Mouse (Mus musculus) adrenal gland, postnatal 25 days (tissue): Measurements from ENCODE around the gene Slc24a2. TPM values are rescaled to one million over a fixed set of nuclear protein-coding genes. Genes with fewer than 3 reads are reported as not detected.

Source experiments
- DNase-seq: peaks from one replicate; pipeline ENCODE4 v3.0.0; 2021; ENCODE audit warnings: mixed read lengths
- long read RNA-seq: library from polyadenylated mRNA; stranded (forward); transcript quantifications from one replicate; pipeline ENCODE4 v2.0.0, GENCODE M21; 2021
- total RNA-seq: library from RNA; stranded (reverse); gene quantifications from 2 replicates; pipeline ENCODE4 v1.2.3, GENCODE M21; 2021

Slc24a2 gene
- 7.4 and 17.3 TPM in 2 replicates for total RNA-seq
- long read RNA-seq, partial matches to known transcripts: 0 of 4 reads
- long read RNA-seq, other reads (novel, unspliced or antisense): 4 of 4 reads

GRCm38 (mm10) chr4:87229960-87230551, at the start of gene Slc24a2:
TSS of gene Slc24a2 (minus strand) at chr4:87230477.
- DNase-seq: peak; percentile 67

GRCm38 (mm10) chr4:87274825-87275224, 44.5 kb upstream of the Slc24a2 start:
- DNase-seq: no peak

- no peak for DNase-seq
These were observed 44.0 kb upstream of the Slc24a2 start for GRCm38 (mm10) chr4:87274276-87274675.

GRCm38 (mm10) chr4:87273476-87273875, 43.2 kb upstream of the Slc24a2 start:
- no peak for DNase-seq

- DNase-seq: no peak
These were observed 885 bp downstream of the Slc24a2 start for GRCm38 (mm10) chr4:87229224-87229959.

GRCm38 (mm10) chr4:87221586-87221985, 8.7 kb downstream of the Slc24a2 start:
- no peak for DNase-seq

- no peak for DNase-seq
These were observed 12.1 kb downstream of the Slc24a2 start for GRCm38 (mm10) chr4:87218196-87218595.

GRCm38 (mm10) chr4:87211344-87211978, 18.8 kb downstream of the Slc24a2 start:
- DNase-seq: no peak

GRCm38 (mm10) chr4:87210533-87210932, 19.7 kb downstream of the Slc24a2 start:
- no peak for DNase-seq

GRCm38 (mm10) chr4:87202081-87202480, 28.2 kb downstream of the Slc24a2 start:
- DNase-seq: no peak

GRCm38 (mm10) chr4:87201229-87201628, 29.0 kb downstream of the Slc24a2 start:
- DNase-seq: no peak

- DNase-seq: no peak
These were observed 45.9 kb downstream of the Slc24a2 start for GRCm38 (mm10) chr4:87184147-87184930.

GRCm38 (mm10) chr4:87177116-87177515, 53.2 kb downstream of the Slc24a2 start:
- DNase-seq: no peak

- no peak for DNase-seq
These were observed 66.3 kb downstream of the Slc24a2 start for GRCm38 (mm10) chr4:87163945-87164344.

- no peak for DNase-seq
These were observed 72.2 kb downstream of the Slc24a2 start for GRCm38 (mm10) chr4:87158053-87158452.

- DNase-seq: no peak
These were observed 78.3 kb downstream of the Slc24a2 start for GRCm38 (mm10) chr4:87151990-87152389.

- no peak for DNase-seq
These were observed 80.7 kb downstream of the Slc24a2 start for GRCm38 (mm10) chr4:87149584-87149983.

GRCm38 (mm10) chr4:87141590-87142365, 88.5 kb downstream of the Slc24a2 start:
- DNase-seq: no peak

GRCm38 (mm10) chr4:87140901-87141300, 89.4 kb downstream of the Slc24a2 start:
- DNase-seq: peak; percentile 39

- DNase-seq: no peak
These were observed 97.8 kb downstream of the Slc24a2 start for GRCm38 (mm10) chr4:87132525-87132924.

- no peak for DNase-seq
These were observed 103.5 kb downstream of the Slc24a2 start for GRCm38 (mm10) chr4:87126756-87127155.

GRCm38 (mm10) chr4:87119758-87120157, 110.5 kb downstream of the Slc24a2 start:
- no peak for DNase-seq
